Mouse (Mus musculus) myocyte (in vitro differentiated cells): Measurements from ENCODE around the gene Yaf2. TPM values are rescaled to one million over a fixed set of nuclear protein-coding genes. Genes with fewer than 3 reads are reported as not detected.

ENCODE experiments used
- H3K27me3 ChIP-seq: one replicate; pipeline ENCODE4 v1.6.1; 2011; ENCODE audit not compliant: control insufficient read depth, insufficient read depth, insufficient read length
- H3K36me3 ChIP-seq: one replicate; pipeline ENCODE4 v1.6.1; 2011; ENCODE audit not compliant: control insufficient read depth, insufficient read depth
- H3K4me2 ChIP-seq: one replicate; pipeline ENCODE4 v1.6.1; 2011; ENCODE audit warnings: low read depth, control low read depth
- H3K4me3 ChIP-seq: one replicate; pipeline ENCODE4 v1.5.1; 2011; ENCODE audit warnings: mild to moderate bottlenecking, control low read depth, moderate library complexity
- H3K79me2 ChIP-seq: one replicate; pipeline ENCODE4 v1.6.1; 2011; ENCODE audit not compliant: control insufficient read depth, insufficient read depth
- H3ac ChIP-seq: one replicate; pipeline ENCODE4 v1.6.1; 2011; ENCODE audit not compliant: control insufficient read depth, insufficient read length
- CEBPB ChIP-seq: IDR thresholded peaks from 2 replicates; pipeline ENCODE4 v1.6.1; 2011; ENCODE audit warnings: mild to moderate bottlenecking, moderate library complexity; ENCODE audit not compliant: poor library complexity, insufficient read depth, severe bottlenecking
- E2F4 ChIP-seq: IDR thresholded peaks from one replicate; pipeline ENCODE4 v1.6.1; 2011; ENCODE audit warnings: mild to moderate bottlenecking, control low read depth, moderate library complexity; ENCODE audit not compliant: insufficient read depth
- MAX ChIP-seq: IDR thresholded peaks from one replicate; pipeline ENCODE4 v1.6.1; 2011; ENCODE audit warnings: low read depth, mild to moderate bottlenecking, control low read depth
- MYOD1 ChIP-seq, 3 experiments: IDR thresholded peaks; one replicate each; pipeline ENCODE4 v1.6.1; 2011; ENCODE audit warnings: control low read depth in 2 of 3, low read depth in 2 of 3, mild to moderate bottlenecking in 2 of 3, moderate library complexity in 1 of 3; ENCODE audit not compliant: insufficient read length in 2 of 3, control insufficient read depth in 1 of 3
- MYOG ChIP-seq, 3 experiments: IDR thresholded peaks; one replicate each; pipeline ENCODE4 v1.6.1; 2011; ENCODE audit warnings: control low read depth in 2 of 3, low read depth in 2 of 3, mild to moderate bottlenecking in 2 of 3; ENCODE audit not compliant: insufficient read length in 2 of 3, control insufficient read depth in 1 of 3, insufficient read depth in 1 of 3
- POLR2A ChIP-seq: IDR thresholded peaks from one replicate; pipeline ENCODE4 v1.6.1; 2011; ENCODE audit warnings: low read depth, mild to moderate bottlenecking, control low read depth, moderate library complexity; ENCODE audit not compliant: insufficient read length
- POLR2AphosphoS2 ChIP-seq: IDR thresholded peaks from one replicate; pipeline ENCODE4 v1.6.1; 2011; ENCODE audit warnings: low read depth, control low read depth; ENCODE audit not compliant: insufficient read length
- REST ChIP-seq: IDR thresholded peaks from one replicate; pipeline ENCODE4 v1.6.1; 2011; ENCODE audit warnings: mild to moderate bottlenecking, control low read depth, moderate library complexity; ENCODE audit not compliant: insufficient read depth, insufficient read length
- SRF ChIP-seq: IDR thresholded peaks from one replicate; pipeline ENCODE4 v1.6.1; 2011; ENCODE audit warnings: low read depth; ENCODE audit not compliant: control insufficient read depth, insufficient read length
- TCF12 ChIP-seq: IDR thresholded peaks from one replicate; pipeline ENCODE4 v1.6.1; 2011; ENCODE audit warnings: mild to moderate bottlenecking, control low read depth; ENCODE audit not compliant: poor library complexity, insufficient read depth, severe bottlenecking
- TCF3 ChIP-seq: IDR thresholded peaks from one replicate; pipeline ENCODE4 v1.6.1; 2011; ENCODE audit warnings: low read depth, control low read depth; ENCODE audit not compliant: insufficient read length
- USF1 ChIP-seq: IDR thresholded peaks from one replicate; pipeline ENCODE4 v1.6.1; 2011; ENCODE audit warnings: low read depth, mild to moderate bottlenecking, control low read depth, moderate library complexity
- polyA plus RNA-seq: library from polyadenylated mRNA; unstranded; fragments of >200 nt; fragmentation: generic; extraction: Trizol; gene quantifications from one replicate; pipeline ENCODE4 v1.2.1, GENCODE M21; 2012; ENCODE audit warnings: missing spikeins

The Yaf2 gene
- polyA plus RNA-seq, 1 experiment, result 22.1 TPM

GRCm38 (mm10) chr15:93371838-93372237 lies 35.1 kb upstream of the Yaf2 start:
- H3K79me2 ChIP-seq, result no peaks in the 10 kb centered on the region
- TF ChIP-seq POLR2A, result no peak
- no peak for TF ChIP-seq POLR2AphosphoS2
- TF ChIP-seq E2F4, result no peak
- TF ChIP-seq TCF12, result no peak
- no peak for TF ChIP-seq CEBPB
- no peak overlapping the region for H3ac ChIP-seq
- H3K4me3 ChIP-seq, result no peak overlapping the region
- no peak overlapping the region for H3K4me2 ChIP-seq
- H3K27me3 ChIP-seq, result no peaks in the 10 kb centered on the region
- no peaks in the 10 kb centered on the region for H3K36me3 ChIP-seq

- H3K79me2 ChIP-seq, result no peaks in the 10 kb centered on the region
- no peaks in the 10 kb centered on the region for H3K27me3 ChIP-seq
- TF ChIP-seq E2F4 (no peak), TCF3 (no peak), USF1 (no peak), MAX (no peak), POLR2AphosphoS2 (no peak), SRF (no peak), TCF12 (no peak)
- no peak overlapping the region for H3K4me3 ChIP-seq
- H3ac ChIP-seq, result no peak overlapping the region
- no peak overlapping the region for H3K4me2 ChIP-seq
- H3K36me3 ChIP-seq, result no peaks in the 10 kb centered on the region
These were observed 31.8 kb upstream of the Yaf2 start for GRCm38 (mm10) chr15:93368558-93368957.

GRCm38 (mm10) chr15:93365561-93365960 lies 28.8 kb upstream of the Yaf2 start:
- no peak overlapping the region for H3ac ChIP-seq
- no peak for TF ChIP-seq MYOG (IDR thresholded peaks at IDR 0.05; ENCODE audit: control insufficient read depth in 1 of 3, insufficient read depth in 1 of 3, insufficient read length in 2 of 3, low read depth in 2 of 3)
- TF ChIP-seq POLR2AphosphoS2, result no peak
- TF ChIP-seq CEBPB, result no peak
- no peak for TF ChIP-seq TCF3
- TF ChIP-seq MAX, result no peak
- TF ChIP-seq USF1, result no peak
- no peak for TF ChIP-seq REST
- no peak for TF ChIP-seq TCF12
- no peak for TF ChIP-seq POLR2A
- TF ChIP-seq SRF, result no peak
- no peaks in the 10 kb centered on the region for H3K36me3 ChIP-seq
- no peaks in the 10 kb centered on the region for H3K79me2 ChIP-seq
- no peaks in the 10 kb centered on the region for H3K27me3 ChIP-seq
- H3K4me3 ChIP-seq, result no peak overlapping the region
- H3K4me2 ChIP-seq, result no peak overlapping the region

GRCm38 (mm10) chr15:93358346-93359095 lies 21.8 kb upstream of the Yaf2 start:
- Histone ChIP-seq H3K4me3 (no peak overlapping the region), H3ac (no peak overlapping the region), H3K79me2 (no peaks in the 10 kb centered on the region), H3K4me2 (no peak overlapping the region), H3K36me3 (no peaks in the 10 kb centered on the region), H3K27me3 (no peaks in the 10 kb centered on the region)
- no peak for TF ChIP-seq MAX
- no peak for TF ChIP-seq REST

- H3K4me2 ChIP-seq, result no peak overlapping the region
- no peaks in the 10 kb centered on the region for H3K36me3 ChIP-seq
- H3K27me3 ChIP-seq, result no peaks in the 10 kb centered on the region
- H3ac ChIP-seq, result no peak overlapping the region
- no peak for TF ChIP-seq MAX
- TF ChIP-seq MYOD1 (IDR thresholded peaks at IDR 0.05; ENCODE audit: control insufficient read depth in 1 of 3, insufficient read length in 2 of 3, low read depth in 2 of 3), result no peak
- TF ChIP-seq CEBPB, result 0 out of 2 replicates have a peak, but pooled peaks have one; percentile 40
- H3K4me3 ChIP-seq, result no peak overlapping the region
- H3K79me2 ChIP-seq, result no peaks in the 10 kb centered on the region
These were observed 4.1 kb upstream of the Yaf2 start for GRCm38 (mm10) chr15:93340630-93341379.
